In genomic region chr1:190123404-190123803, GRCm38 (mm10) we compare ENCODE assay signal across 25 mouse cellular contexts. TPM values are rescaled to one million over a fixed set of nuclear protein-coding genes. Genes with fewer than 3 reads are reported as not detected.
DNase-seq lines count a peak whose midpoint lies in the region; ATAC-seq lines count a peak whose summit lies in the region.
"Had no signal": no experiment of that assay in that cellular context is flagged by ENCODE, and none has a peak within 500 bp of the region (broad histone marks: within the 10 kb centered on the region; RNA-seq: fewer than 3 reads in every experiment).

No protein-coding gene starts in this region.

- DNase-seq in heart, adult 9 months (ENCODE audit: low spot score in 2 of 2): no peak
- no peak for DNase-seq in heart, adult 18-20 months
- DNase-seq in heart, postnatal 4 days: peak; percentile 26
- no peak for DNase-seq in heart, adult 11 months
- DNase-seq: adrenal gland, postnatal 10 days; adrenal gland, postnatal 36 days; B cell, adult 2 months; cerebellum, adult 18-20 months; cerebellum, adult 9-10 months; cerebellum, postnatal 14 days; gastrocnemius, postnatal 10 days; gastrocnemius, postnatal 36 days; kidney, adult 2 months had no signal

- no peak for ATAC-seq in heart, embryonic 12.5 days (ENCODE audit: insufficient number of reproducible peaks, low FRiP score)
- 0 out of 2 replicates have a peak, but pooled peaks have one; percentile 48 for ATAC-seq in heart, embryonic 15.5 days (replicated peaks; ENCODE audit: insufficient number of reproducible peaks, insufficient read depth, low FRiP score, low read depth)
- ATAC-seq: forebrain, embryonic 13.5 days; forebrain, embryonic 16.5 days; intestine, postnatal 0 days; Patski had no signal

- H3K36me3 ChIP-seq in heart, embryonic 12.5 days: peaks cover 44% of the 10 kb centered on the region
- peaks cover 9% of the 10 kb centered on the region; the same call in 1 of the 2 replicates for H3K36me3 ChIP-seq in heart, embryonic 15.5 days
- H3K36me3 ChIP-seq: forebrain, embryonic 10.5 days; G1E; hindbrain, embryonic 15.5 days had no signal

- H3K27me3 ChIP-seq in heart, embryonic 12.5 days (replicated peaks): no peaks in the 10 kb centered on the region
- H3K27me3 ChIP-seq in heart, embryonic 15.5 days: no peaks in the 10 kb centered on the region
- H3K27me3 ChIP-seq: hindbrain, embryonic 12.5 days; hindbrain, embryonic 15.5 days; Patski had no signal

- no peak overlapping the region for H3K4me2 ChIP-seq in heart, embryonic 12.5 days
- H3K4me2 ChIP-seq in heart, embryonic 15.5 days: no peak overlapping the region
- H3K4me2 ChIP-seq: forebrain, embryonic 13.5 days; hindbrain, embryonic 12.5 days; hindbrain, embryonic 15.5 days had no signal

- 58% methylated on average over 13 of the region's 13 CpGs for WGBS in heart, embryonic 12.5 days
- 54% methylated on average over 13 of the region's 13 CpGs for WGBS in heart, embryonic 15.5 days

- no peak overlapping the region for H3K9ac ChIP-seq in heart, embryonic 12.5 days
- no peak overlapping the region for H3K9ac ChIP-seq in heart, embryonic 15.5 days
- H3K9ac ChIP-seq: forebrain, embryonic 13.5 days; hindbrain, embryonic 12.5 days; hindbrain, embryonic 15.5 days had no signal

- no peaks in the 10 kb centered on the region for H3K9me3 ChIP-seq in heart, embryonic 12.5 days (replicated peaks)
- no peaks in the 10 kb centered on the region for H3K9me3 ChIP-seq in heart, embryonic 15.5 days (replicated peaks)
- H3K9me3 ChIP-seq: forebrain, embryonic 10.5 days; forebrain, embryonic 13.5 days; hindbrain, embryonic 12.5 days; hindbrain, embryonic 15.5 days had no signal

- H3K4me3 ChIP-seq in heart, embryonic 12.5 days: no peak overlapping the region
- no peak overlapping the region for H3K4me3 ChIP-seq in heart, embryonic 15.5 days
- H3K4me3 ChIP-seq: forebrain, embryonic 10.5 days; forebrain, embryonic 13.5 days; hindbrain, embryonic 12.5 days; hindbrain, embryonic 15.5 days had no signal

- peak overlapping the region; percentile 73 for H3K27ac ChIP-seq in heart, embryonic 12.5 days (ENCODE audit: poor library complexity, severe bottlenecking)
- peak overlapping the region; percentile 63 for H3K27ac ChIP-seq in heart, embryonic 15.5 days
- H3K27ac ChIP-seq: forebrain, embryonic 10.5 days; forebrain, embryonic 13.5 days; hindbrain, embryonic 12.5 days; hindbrain, embryonic 15.5 days had no signal

- H3K4me1 ChIP-seq in heart, embryonic 12.5 days (replicated peaks): peaks cover 34% of the 10 kb centered on the region
- peaks cover 34% of the 10 kb centered on the region for H3K4me1 ChIP-seq in heart, embryonic 15.5 days (replicated peaks)

RNA-seq across cellular contexts. Expression of gene Prox1, which starts 47.1 kb away (rescaled TPM):
- polyA plus RNA-seq in heart, embryonic 12.5 days (2016; fragmentation: Nextera tagmentation; extraction: Ambion mirVana): 26.5 and 29.6 TPM in 2 replicates
- 14.9 and 18.3 TPM in 2 replicates for polyA plus RNA-seq in heart, embryonic 15.5 days (2015; fragmentation: Nextera tagmentation; extraction: Ambion mirVana)
- total RNA-seq in heart, adult 18-20 months (2021): 10 to 100 TPM; 36.6 to 44.4 TPM
- 10 to 100 TPM; 57.6 to 58.0 TPM for total RNA-seq in heart, postnatal 4 days (2021)
- total RNA-seq: granulocyte monocyte progenitor cell, adult 5-6 weeks; hematopoietic stem cell, adult 5-6 weeks had no signal
- polyA plus RNA-seq: G1E had no signal
